Mouse (Mus musculus) hindbrain, embryonic 15.5 days (tissue): ENCODE data around the gene Rras2. TPM values are rescaled to one million over a fixed set of nuclear protein-coding genes. Genes with fewer than 3 reads are reported as not detected.

Source experiments
- ATAC-seq: fragments of 200-750 bp; cut with Nextera tagmentation; 2 replicates; pipeline ENCODE4 v1.8.0; 2017; ENCODE audit warnings: low read depth, moderate number of reproducible peaks, moderate TSS enrichment; ENCODE audit not compliant: low FRiP score
- H3K27ac ChIP-seq: fragments of 300-500 bp; sonication (generic); replicated peaks from 2 replicates; pipeline ENCODE4 v1.5.1; 2015; ENCODE audit warnings: mild to moderate bottlenecking, inconsistent platforms
- H3K27me3 ChIP-seq: fragments of 300-500 bp; sonication (generic); 2 replicates; pipeline ENCODE4 v1.6.1; 2015; ENCODE audit warnings: control low read depth, inconsistent platforms
- H3K36me3 ChIP-seq: fragments of 300-500 bp; sonication (generic); 2 replicates; pipeline ENCODE4 v1.6.1; 2015; ENCODE audit warnings: control low read depth, inconsistent platforms
- H3K4me1 ChIP-seq: fragments of 300-500 bp; sonication (generic); replicated peaks from 2 replicates; pipeline ENCODE4 v1.6.1; 2015; ENCODE audit warnings: control low read depth, inconsistent platforms
- H3K4me2 ChIP-seq: fragments of 300-500 bp; sonication (generic); 2 replicates; pipeline ENCODE4 v1.6.1; 2015; ENCODE audit warnings: moderate library complexity, mild to moderate bottlenecking, inconsistent platforms
- H3K4me3 ChIP-seq: fragments of 300-500 bp; sonication (generic); 2 replicates; pipeline ENCODE4 v1.5.1; 2015; ENCODE audit warnings: mild to moderate bottlenecking, inconsistent platforms
- H3K9ac ChIP-seq: fragments of 300-500 bp; sonication (generic); 2 replicates; pipeline ENCODE4 v1.6.1; 2015; ENCODE audit warnings: inconsistent platforms
- H3K9me3 ChIP-seq: fragments of 300-500 bp; sonication (generic); 2 replicates; pipeline ENCODE4 v1.6.1; 2016; ENCODE audit warnings: control low read depth, inconsistent platforms
- WGBS: fragments of 180-500 bp; shearing (Covaris S2); methylation state at CpG from one replicate; pipeline ENCODE4 v1.1.7; 2015; 5-methylcytosine and 5-hydroxymethylcytosine counted together
- polyA plus RNA-seq: library from polyadenylated mRNA; unstranded; fragments of >200 nt; fragmentation: Nextera tagmentation; extraction: Ambion mirVana; gene quantifications from 2 replicates; pipeline ENCODE4 v1.2.1, GENCODE M21; 2015

Rras2 gene
- polyA plus RNA-seq, 1 experiment from 2014 or later = 19.3 TPM

GRCm38 (mm10) chr7:114105886-114106285 lies 11.7 kb downstream of the Rras2 start:
- no peak overlapping the region for H3K27ac ChIP-seq
- ATAC-seq = no peak
- WGBS = 91% methylated on average over 8 of the region's 8 CpGs
- H3K4me3 ChIP-seq = no peak overlapping the region
- no peak overlapping the region for H3K9ac ChIP-seq
- H3K4me2 ChIP-seq = no peak overlapping the region
- H3K27me3 ChIP-seq = no peaks in the 10 kb centered on the region
- no peaks in the 10 kb centered on the region for H3K9me3 ChIP-seq
- H3K4me1 ChIP-seq = no peaks in the 10 kb centered on the region
- H3K36me3 ChIP-seq = no peaks in the 10 kb centered on the region

DNA sequence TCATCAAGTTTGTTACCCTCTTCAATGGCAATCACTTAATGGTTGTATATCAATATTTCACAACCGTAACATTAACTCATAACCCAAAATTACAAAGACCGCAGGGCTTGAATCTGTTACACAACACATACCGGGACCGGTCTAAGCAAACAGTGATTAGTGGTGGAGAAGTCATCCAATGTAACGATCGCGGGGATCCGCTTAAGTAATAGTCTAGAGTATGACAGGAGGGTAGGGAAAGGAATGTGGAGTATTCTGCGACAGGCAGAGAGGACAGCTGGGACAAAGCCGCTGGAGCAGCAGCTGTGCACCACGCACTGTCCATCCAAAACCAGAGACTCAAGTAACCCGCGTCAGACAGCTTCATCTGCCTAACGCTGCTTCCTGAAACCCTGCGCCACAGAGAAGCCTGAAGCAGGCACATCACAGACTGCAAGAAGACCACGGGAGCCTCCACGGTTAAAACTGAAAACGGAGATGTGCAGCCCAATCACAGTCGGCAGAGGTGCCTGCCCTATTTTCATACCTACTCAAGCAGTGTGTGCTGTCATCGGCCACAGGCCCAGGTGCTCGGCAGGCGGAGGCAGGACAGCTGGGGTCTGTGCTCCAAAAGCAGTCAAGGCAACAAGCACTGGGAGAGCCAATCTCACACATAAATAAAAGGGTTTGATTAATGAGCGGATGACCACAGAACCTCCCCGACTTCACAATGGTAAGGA lies 13.8 kb downstream of the Rras2 start:
- no peak for ATAC-seq
- no peaks in the 10 kb centered on the region for H3K4me1 ChIP-seq
- H3K4me2 ChIP-seq = no peak overlapping the region
- no peaks in the 10 kb centered on the region for H3K9me3 ChIP-seq
- H3K27ac ChIP-seq = no peak overlapping the region
- H3K36me3 ChIP-seq = no peaks in the 10 kb centered on the region
- no peak overlapping the region for H3K4me3 ChIP-seq
- 84% methylated on average over 24 of the region's 24 CpGs for WGBS
- no peaks in the 10 kb centered on the region for H3K27me3 ChIP-seq
- H3K9ac ChIP-seq = no peak overlapping the region

DNA sequence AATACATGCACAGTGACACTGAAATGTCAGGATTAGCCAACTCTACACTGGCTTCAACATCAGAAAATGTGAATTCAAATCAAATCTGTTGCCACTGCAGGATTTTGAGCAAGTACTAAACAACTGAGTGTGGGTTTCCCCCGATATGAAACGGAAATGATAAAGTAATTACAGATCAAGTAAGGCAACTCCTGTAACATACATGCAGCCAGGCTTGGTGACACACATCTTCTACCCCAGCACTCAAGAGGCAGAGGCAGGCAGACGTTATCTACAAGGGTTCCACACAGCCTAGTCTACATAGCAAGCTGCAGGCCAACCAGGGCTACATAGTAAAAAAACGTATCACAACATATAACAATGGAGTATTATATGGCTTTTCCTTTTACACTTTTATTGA lies 14.4 kb downstream of the Rras2 start:
- Histone ChIP-seq H3K9me3 (no peaks in the 10 kb centered on the region), H3K4me2 (no peak overlapping the region), H3K4me3 (no peak overlapping the region), H3K27ac (no peak overlapping the region), H3K27me3 (no peaks in the 10 kb centered on the region), H3K9ac (no peak overlapping the region), H3K4me1 (no peaks in the 10 kb centered on the region), H3K36me3 (no peaks in the 10 kb centered on the region)
- 90% methylated on average over 4 of the region's 4 CpGs for WGBS
- no peak for ATAC-seq

GRCm38 (mm10) chr7:114102609-114103008 lies 15.0 kb downstream of the Rras2 start:
- no peaks in the 10 kb centered on the region for H3K9me3 ChIP-seq
- H3K27me3 ChIP-seq = no peaks in the 10 kb centered on the region
- H3K4me1 ChIP-seq = no peaks in the 10 kb centered on the region
- H3K4me3 ChIP-seq = no peak overlapping the region
- no peak overlapping the region for H3K9ac ChIP-seq
- 55% methylated on average over 4 of the region's 4 CpGs for WGBS
- H3K27ac ChIP-seq = no peak overlapping the region
- ATAC-seq = no peak
- H3K36me3 ChIP-seq = no peaks in the 10 kb centered on the region
- H3K4me2 ChIP-seq = no peak overlapping the region

DNA sequence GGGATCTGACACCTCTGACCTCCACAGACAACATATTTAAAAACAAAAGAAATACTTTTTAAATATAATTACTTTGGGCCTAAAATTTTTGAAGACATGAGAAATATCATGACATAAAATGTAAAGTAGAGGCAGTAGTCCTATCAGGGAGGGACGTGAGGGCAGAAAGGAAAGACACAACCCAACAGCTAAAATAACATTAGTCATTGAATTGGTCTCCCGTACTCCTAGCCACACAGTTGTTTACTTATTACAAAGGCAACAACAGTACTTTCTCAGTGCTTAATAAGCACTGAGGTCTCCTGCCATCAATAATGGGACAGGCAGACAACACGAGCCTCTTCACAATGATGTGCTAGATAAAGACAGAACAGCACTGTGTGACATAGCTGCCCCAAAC lies 16.2 kb downstream of the Rras2 start:
- no peak overlapping the region for H3K9ac ChIP-seq
- H3K4me2 ChIP-seq = no peak overlapping the region
- no peak overlapping the region for H3K27ac ChIP-seq
- H3K4me3 ChIP-seq = no peak overlapping the region
- 52% methylated on average over 3 of the region's 3 CpGs for WGBS
- H3K36me3 ChIP-seq = no peaks in the 10 kb centered on the region
- no peaks in the 10 kb centered on the region for H3K9me3 ChIP-seq
- no peak for ATAC-seq
- no peaks in the 10 kb centered on the region for H3K4me1 ChIP-seq
- no peaks in the 10 kb centered on the region for H3K27me3 ChIP-seq

GRCm38 (mm10) chr7:114093548-114094174 lies 23.9 kb downstream of the Rras2 start:
- Histone ChIP-seq H3K4me1 (no peaks in the 10 kb centered on the region), H3K27ac (no peak overlapping the region), H3K4me2 (no peak overlapping the region), H3K9me3 (no peaks in the 10 kb centered on the region), H3K27me3 (no peaks in the 10 kb centered on the region), H3K9ac (no peak overlapping the region), H3K36me3 (no peaks in the 10 kb centered on the region), H3K4me3 (no peak overlapping the region)
- WGBS = 75% methylated on average over 8 of the region's 8 CpGs
- no peak for ATAC-seq

DNA sequence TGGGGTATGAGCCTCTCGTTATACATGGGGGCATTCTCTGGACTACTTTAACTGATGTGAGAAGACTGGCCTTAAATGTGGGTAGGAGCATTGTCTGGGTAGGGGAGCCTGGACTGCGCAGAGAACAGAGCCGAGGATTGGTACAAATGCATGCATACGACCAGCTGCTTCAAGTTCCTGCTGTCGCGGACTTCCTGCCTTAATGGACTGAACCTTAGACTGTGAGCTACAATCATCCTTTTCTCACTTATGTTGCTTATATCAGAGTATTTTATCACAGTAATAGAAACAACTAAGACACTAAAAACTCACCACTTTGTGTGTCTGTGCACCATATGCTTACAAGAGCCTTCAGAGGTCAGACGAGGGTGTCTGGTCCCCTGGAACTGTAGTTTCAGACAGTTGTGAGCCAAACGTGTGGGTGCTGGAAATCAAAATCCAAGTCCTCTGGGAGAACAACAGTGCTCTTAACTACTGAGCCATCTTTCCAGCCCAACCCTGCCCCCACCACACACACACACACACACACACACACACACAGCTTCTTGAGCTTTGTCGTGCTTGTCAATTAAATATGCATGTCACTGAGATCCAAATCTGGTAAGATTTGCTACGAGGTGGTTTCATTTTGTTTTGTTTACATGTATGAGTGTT lies 26.6 kb downstream of the Rras2 start:
- Histone ChIP-seq H3K4me1 (peaks cover 6% of the 10 kb centered on the region; the same call in 1 of the 2 replicates), H3K4me3 (no peak overlapping the region), H3K27me3 (no peaks in the 10 kb centered on the region), H3K36me3 (no peaks in the 10 kb centered on the region), H3K4me2 (no peak overlapping the region), H3K9ac (no peak overlapping the region), H3K27ac (no peak overlapping the region), H3K9me3 (no peaks in the 10 kb centered on the region)
- 73% methylated on average over 10 of the region's 10 CpGs for WGBS
- ATAC-seq = no peak

- H3K9ac ChIP-seq = no peak overlapping the region
- no peaks in the 10 kb centered on the region for H3K36me3 ChIP-seq
- no peak overlapping the region for H3K4me3 ChIP-seq
- H3K27ac ChIP-seq = no peak overlapping the region
- H3K4me1 ChIP-seq = peaks cover 6% of the 10 kb centered on the region; the same call in 1 of the 2 replicates
- no peak overlapping the region for H3K4me2 ChIP-seq
- ATAC-seq = no peak
- 80% methylated on average over 3 of the region's 3 CpGs for WGBS
- H3K27me3 ChIP-seq = no peaks in the 10 kb centered on the region
- H3K9me3 ChIP-seq = no peaks in the 10 kb centered on the region
Observed at GRCm38 (mm10) chr7:114090231-114090630, 27.4 kb downstream of the Rras2 start.

GRCm38 (mm10) chr7:114088918-114089317 lies 28.7 kb downstream of the Rras2 start:
- Histone ChIP-seq H3K4me2 (no peak overlapping the region), H3K9ac (no peak overlapping the region), H3K9me3 (no peaks in the 10 kb centered on the region), H3K27me3 (no peaks in the 10 kb centered on the region), H3K4me1 (peaks cover 6% of the 10 kb centered on the region; the same call in 1 of the 2 replicates), H3K4me3 (no peak overlapping the region), H3K36me3 (no peaks in the 10 kb centered on the region), H3K27ac (no peak overlapping the region)
- WGBS = 66% methylated on average over 5 of the region's 5 CpGs
- no peak for ATAC-seq

GRCm38 (mm10) chr7:114087986-114088385 lies 29.6 kb downstream of the Rras2 start:
- Histone ChIP-seq H3K4me1 (peaks cover 6% of the 10 kb centered on the region; the same call in 1 of the 2 replicates), H3K27me3 (no peaks in the 10 kb centered on the region), H3K9ac (no peak overlapping the region), H3K27ac (no peak overlapping the region), H3K4me3 (no peak overlapping the region), H3K36me3 (no peaks in the 10 kb centered on the region), H3K9me3 (no peaks in the 10 kb centered on the region), H3K4me2 (no peak overlapping the region)
- no peak for ATAC-seq
- 14% methylated on average over 11 of the region's 11 CpGs for WGBS

GRCm38 (mm10) chr7:114087341-114087740 lies 30.2 kb downstream of the Rras2 start:
- no peak for ATAC-seq
- Histone ChIP-seq H3K4me1 (peaks cover 6% of the 10 kb centered on the region; the same call in 1 of the 2 replicates), H3K4me2 (no peak overlapping the region), H3K4me3 (no peak overlapping the region), H3K9me3 (no peaks in the 10 kb centered on the region), H3K9ac (no peak overlapping the region), H3K36me3 (no peaks in the 10 kb centered on the region), H3K27ac (no peak overlapping the region), H3K27me3 (no peaks in the 10 kb centered on the region)
- 45% methylated on average over 6 of the region's 6 CpGs for WGBS

DNA sequence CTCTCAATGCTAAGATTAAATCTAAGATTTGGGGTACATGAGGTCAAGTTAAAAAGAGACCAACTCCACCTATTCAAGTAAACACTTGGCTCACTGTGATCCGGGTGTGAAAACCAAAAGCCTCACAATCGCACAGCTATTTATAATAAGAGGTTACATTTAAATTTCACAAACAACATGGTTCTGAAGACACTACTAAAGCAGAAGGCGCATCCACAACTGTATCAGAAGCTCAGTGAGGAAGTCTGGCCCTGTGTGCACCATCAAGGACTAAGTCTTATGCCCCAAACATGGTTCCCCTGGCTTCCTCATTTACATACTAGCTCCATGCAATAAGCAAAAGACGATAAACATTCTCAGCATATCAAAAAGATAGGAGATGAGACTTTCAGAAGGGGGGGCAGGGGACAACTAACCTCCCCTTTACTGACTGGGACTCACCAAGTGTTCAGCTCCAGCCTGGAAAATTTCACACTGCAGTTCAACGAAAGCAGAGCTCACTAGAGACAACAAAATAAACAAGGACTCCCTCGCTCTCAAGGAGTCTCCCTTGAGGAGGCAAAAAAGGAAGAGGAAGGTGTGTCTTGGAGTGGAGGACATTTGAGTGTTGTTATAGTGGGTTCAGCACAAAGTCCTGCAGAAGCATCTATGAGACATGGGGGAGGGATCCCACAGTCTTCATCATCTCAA lies 31.4 kb downstream of the Rras2 start:
- no peak overlapping the region for H3K27ac ChIP-seq
- H3K4me2 ChIP-seq = no peak overlapping the region
- H3K9ac ChIP-seq = no peak overlapping the region
- H3K4me1 ChIP-seq = peaks cover 6% of the 10 kb centered on the region; the same call in 1 of the 2 replicates
- no peaks in the 10 kb centered on the region for H3K9me3 ChIP-seq
- H3K4me3 ChIP-seq = no peak overlapping the region
- WGBS = 83% methylated on average over 6 of the region's 6 CpGs
- no peaks in the 10 kb centered on the region for H3K36me3 ChIP-seq
- no peaks in the 10 kb centered on the region for H3K27me3 ChIP-seq
- no peak for ATAC-seq
